Mouse (Mus musculus): ENCODE results near the gene Vash1.

DNA sequence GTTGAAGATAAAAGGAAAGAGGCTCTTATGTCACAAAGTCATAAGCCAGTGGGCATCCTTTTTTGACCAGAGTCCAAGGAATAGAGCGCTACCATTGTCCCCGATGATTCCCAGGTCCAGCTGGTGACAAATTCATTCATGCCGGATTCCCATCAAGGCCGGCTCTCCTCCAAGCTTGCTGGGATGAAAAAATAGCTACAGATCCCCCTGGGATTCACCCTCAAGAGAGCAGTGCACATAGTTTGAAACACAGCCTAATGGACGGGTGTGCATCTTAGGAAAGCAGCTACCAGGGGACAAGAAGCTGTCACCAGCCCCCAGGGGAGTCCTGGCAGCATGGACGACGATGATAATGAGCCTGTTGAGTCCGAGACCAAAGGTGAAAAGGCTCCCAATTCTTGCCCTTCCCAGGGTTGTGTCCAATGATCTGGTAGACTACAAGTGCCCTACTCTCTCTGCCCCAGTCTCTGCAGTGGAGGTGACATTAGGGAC is 55.9 kb downstream of the Vash1 start, which contains the start of gene Lrrc74a:
- no peak for TF ChIP-seq GATA1 (IDR thresholded peaks at IDR 0.05; ENCODE audit: borderline replicate concordance, low read length)
- TF ChIP-seq FLI1 (IDR thresholded peaks at IDR 0.05; ENCODE audit: low read length): no peak

Measured in megakaryocyte, embryonic 14.5 days (primary cell).